Mouse (Mus musculus): ENCODE results near the gene Abcc9.
A peak's percentile ranks its signal among the peaks of the same experiment; 100 is the strongest.

Abcc9 gene

GRCm38 (mm10) chr6:142701652-142702637 is at the start of gene Abcc9:
Gene Abcc9 (minus strand): TSS chr6:142702315.
- no peaks in the 10 kb centered on the region for H3K27me3 ChIP-seq (ENCODE audit: control insufficient read depth, insufficient read depth, low read length, poor library complexity, severe bottlenecking)
- no peaks in the 10 kb centered on the region for H3K36me3 ChIP-seq (ENCODE audit: control insufficient read depth, insufficient read depth, low read length, poor library complexity, severe bottlenecking)
- no peak for DNase-seq (ENCODE audit: low read depth, low spot score)

GRCm38 (mm10) chr6:142751365-142751764 is 49.2 kb upstream of the Abcc9 start:
- Histone ChIP-seq H3K36me3 (ENCODE audit: control insufficient read depth, insufficient read depth, low read length, poor library complexity, severe bottlenecking) (no peaks in the 10 kb centered on the region), H3K27me3 (ENCODE audit: control insufficient read depth, insufficient read depth, low read length, poor library complexity, severe bottlenecking) (no peaks in the 10 kb centered on the region)

GRCm38 (mm10) chr6:142748057-142748708 is 46.1 kb upstream of the Abcc9 start:
- Histone ChIP-seq H3K27me3 (ENCODE audit: control insufficient read depth, insufficient read depth, low read length, poor library complexity, severe bottlenecking) (no peaks in the 10 kb centered on the region), H3K36me3 (ENCODE audit: control insufficient read depth, insufficient read depth, low read length, poor library complexity, severe bottlenecking) (no peaks in the 10 kb centered on the region)
- no peak for DNase-seq (ENCODE audit: low read depth, low spot score)

More at GRCm38 (mm10) chr6:142751365-142751764, 49.2 kb upstream of the Abcc9 start:
- DNase-seq (ENCODE audit: low read depth, low spot score): no peak

- Histone ChIP-seq H3K27me3 (ENCODE audit: control insufficient read depth, insufficient read depth, low read length, poor library complexity, severe bottlenecking) (no peaks in the 10 kb centered on the region), H3K36me3 (ENCODE audit: control insufficient read depth, insufficient read depth, low read length, poor library complexity, severe bottlenecking) (no peaks in the 10 kb centered on the region)
- no peak for DNase-seq (ENCODE audit: low read depth, low spot score)
Measured at GRCm38 (mm10) chr6:142747165-142747564, 45.0 kb upstream of the Abcc9 start.

- Histone ChIP-seq H3K36me3 (ENCODE audit: control insufficient read depth, insufficient read depth, low read length, poor library complexity, severe bottlenecking) (no peaks in the 10 kb centered on the region), H3K27me3 (ENCODE audit: control insufficient read depth, insufficient read depth, low read length, poor library complexity, severe bottlenecking) (no peaks in the 10 kb centered on the region)
- no peak for DNase-seq (ENCODE audit: low read depth, low spot score)
Measured at GRCm38 (mm10) chr6:142746765-142747164, 44.6 kb upstream of the Abcc9 start.

- Histone ChIP-seq H3K36me3 (ENCODE audit: control insufficient read depth, insufficient read depth, low read length, poor library complexity, severe bottlenecking) (no peaks in the 10 kb centered on the region), H3K27me3 (ENCODE audit: control insufficient read depth, insufficient read depth, low read length, poor library complexity, severe bottlenecking) (no peaks in the 10 kb centered on the region)
- DNase-seq (ENCODE audit: low read depth, low spot score): no peak
Measured at GRCm38 (mm10) chr6:142745484-142745883, 43.4 kb upstream of the Abcc9 start.

GRCm38 (mm10) chr6:142743193-142743592 is 41.1 kb upstream of the Abcc9 start:
- Histone ChIP-seq H3K36me3 (ENCODE audit: control insufficient read depth, insufficient read depth, low read length, poor library complexity, severe bottlenecking) (no peaks in the 10 kb centered on the region), H3K27me3 (ENCODE audit: control insufficient read depth, insufficient read depth, low read length, poor library complexity, severe bottlenecking) (no peaks in the 10 kb centered on the region)
- DNase-seq (ENCODE audit: low read depth, low spot score): no peak

- Histone ChIP-seq H3K36me3 (ENCODE audit: control insufficient read depth, insufficient read depth, low read length, poor library complexity, severe bottlenecking) (no peaks in the 10 kb centered on the region), H3K27me3 (ENCODE audit: control insufficient read depth, insufficient read depth, low read length, poor library complexity, severe bottlenecking) (no peaks in the 10 kb centered on the region)
- DNase-seq (ENCODE audit: low read depth, low spot score): no peak
Measured at GRCm38 (mm10) chr6:142741763-142742162, 39.6 kb upstream of the Abcc9 start.

- DNase-seq (ENCODE audit: low read depth, low spot score): no peak
- H3K36me3 ChIP-seq (ENCODE audit: control insufficient read depth, insufficient read depth, low read length, poor library complexity, severe bottlenecking): no peaks in the 10 kb centered on the region
- H3K27me3 ChIP-seq (ENCODE audit: control insufficient read depth, insufficient read depth, low read length, poor library complexity, severe bottlenecking): no peaks in the 10 kb centered on the region
Measured at GRCm38 (mm10) chr6:142738637-142739036, 36.5 kb upstream of the Abcc9 start.

- no peak for DNase-seq (ENCODE audit: low read depth, low spot score)
- H3K27me3 ChIP-seq (ENCODE audit: control insufficient read depth, insufficient read depth, low read length, poor library complexity, severe bottlenecking): no peaks in the 10 kb centered on the region
- no peaks in the 10 kb centered on the region for H3K36me3 ChIP-seq (ENCODE audit: control insufficient read depth, insufficient read depth, low read length, poor library complexity, severe bottlenecking)
Measured at GRCm38 (mm10) chr6:142738225-142738624, 36.1 kb upstream of the Abcc9 start.

- Histone ChIP-seq H3K36me3 (ENCODE audit: control insufficient read depth, insufficient read depth, low read length, poor library complexity, severe bottlenecking) (no peaks in the 10 kb centered on the region), H3K27me3 (ENCODE audit: control insufficient read depth, insufficient read depth, low read length, poor library complexity, severe bottlenecking) (no peaks in the 10 kb centered on the region)
- peak; percentile 39 for DNase-seq (ENCODE audit: low read depth, low spot score)
Measured at GRCm38 (mm10) chr6:142735302-142736005, 33.3 kb upstream of the Abcc9 start.

- Histone ChIP-seq H3K27me3 (ENCODE audit: control insufficient read depth, insufficient read depth, low read length, poor library complexity, severe bottlenecking) (no peaks in the 10 kb centered on the region), H3K36me3 (ENCODE audit: control insufficient read depth, insufficient read depth, low read length, poor library complexity, severe bottlenecking) (no peaks in the 10 kb centered on the region)
- DNase-seq (ENCODE audit: low read depth, low spot score): no peak
Measured at GRCm38 (mm10) chr6:142732567-142733290, 30.6 kb upstream of the Abcc9 start.

- DNase-seq (ENCODE audit: low read depth, low spot score): no peak
- Histone ChIP-seq H3K27me3 (ENCODE audit: control insufficient read depth, insufficient read depth, low read length, poor library complexity, severe bottlenecking) (no peaks in the 10 kb centered on the region), H3K36me3 (ENCODE audit: control insufficient read depth, insufficient read depth, low read length, poor library complexity, severe bottlenecking) (no peaks in the 10 kb centered on the region)
Measured at GRCm38 (mm10) chr6:142726032-142726431, 23.9 kb upstream of the Abcc9 start.

GRCm38 (mm10) chr6:142721731-142722130 is 19.6 kb upstream of the Abcc9 start:
- Histone ChIP-seq H3K36me3 (ENCODE audit: control insufficient read depth, insufficient read depth, low read length, poor library complexity, severe bottlenecking) (no peaks in the 10 kb centered on the region), H3K27me3 (ENCODE audit: control insufficient read depth, insufficient read depth, low read length, poor library complexity, severe bottlenecking) (no peaks in the 10 kb centered on the region)
- no peak for DNase-seq (ENCODE audit: low read depth, low spot score)

Data from splenic B cell, adult 2 months (primary cell).